Mouse (Mus musculus) hindbrain, embryonic 11.5 days (tissue): ENCODE data around the gene Wtap. TPM values are rescaled to one million over a fixed set of nuclear protein-coding genes. Genes with fewer than 3 reads are reported as not detected.
"Not testable (repeated sequence)": the region's sequence is repeated elsewhere in the genome, so short reads cannot be mapped to it uniquely, and the experiment has no call there.

Experiments
- ATAC-seq: fragments of 200-750 bp; cut with Nextera tagmentation; 2 replicates; pipeline ENCODE4 v1.8.0; 2017; ENCODE audit warnings: mild to moderate bottlenecking, moderate TSS enrichment, moderate library complexity; ENCODE audit not compliant: low FRiP score
- DNase-seq: peaks from one replicate; pipeline ENCODE4 v3.0.0-alpha.2; 2015; ENCODE audit warnings: low spot score
- H3K27ac ChIP-seq: fragments of 300-500 bp; sonication (generic); 2 replicates; pipeline ENCODE4 v1.5.1; 2014; ENCODE audit warnings: mild to moderate bottlenecking, low read depth, low read length
- H3K27me3 ChIP-seq: fragments of 300-500 bp; sonication (generic); 2 replicates; pipeline ENCODE4 v1.6.1; 2014; ENCODE audit warnings: mild to moderate bottlenecking, low read length, moderate library complexity, mixed read lengths; ENCODE audit not compliant: control insufficient read depth, insufficient read depth
- H3K36me3 ChIP-seq: fragments of 300-500 bp; sonication (generic); 2 replicates; pipeline ENCODE4 v1.6.1; 2014; ENCODE audit warnings: mild to moderate bottlenecking, low read length, moderate library complexity, mixed read lengths; ENCODE audit not compliant: control insufficient read depth, insufficient read depth
- H3K4me1 ChIP-seq: fragments of 300-500 bp; sonication (generic); replicated peaks from 2 replicates; pipeline ENCODE4 v1.6.1; 2014; ENCODE audit warnings: low read length, mixed read lengths; ENCODE audit not compliant: control insufficient read depth, insufficient read depth
- H3K4me2 ChIP-seq: fragments of 300-500 bp; sonication (generic); replicated peaks from 2 replicates; pipeline ENCODE4 v1.6.1; 2014; ENCODE audit warnings: mild to moderate bottlenecking, low read depth, low read length
- H3K4me3 ChIP-seq: fragments of 300-500 bp; sonication (generic); 2 replicates; pipeline ENCODE4 v1.5.1; 2014; ENCODE audit warnings: low read depth, low read length
- H3K9ac ChIP-seq: fragments of 300-500 bp; sonication (generic); 2 replicates; pipeline ENCODE4 v1.6.1; 2014; ENCODE audit warnings: low read depth, low read length
- H3K9me3 ChIP-seq: fragments of 300-500 bp; sonication (generic); 2 replicates; pipeline ENCODE4 v1.6.1; 2016; ENCODE audit warnings: low read length; ENCODE audit not compliant: control insufficient read depth
- WGBS: fragments of 180-500 bp; shearing (Covaris S2); extraction: QIAGEN DNeasy Blood & Tissue Kit; methylation state at CpG from one replicate; pipeline ENCODE4 v1.1.7; 2014; 5-methylcytosine and 5-hydroxymethylcytosine counted together
- polyA plus RNA-seq: library from polyadenylated mRNA; unstranded; fragments of >200 nt; fragmentation: Nextera tagmentation; extraction: Ambion mirVana; gene quantifications from 2 replicates; pipeline ENCODE4 v1.2.1, GENCODE M21; 2014

Wtap gene
- polyA plus RNA-seq, 1 experiment from 2014 or later: 133 TPM

DNA sequence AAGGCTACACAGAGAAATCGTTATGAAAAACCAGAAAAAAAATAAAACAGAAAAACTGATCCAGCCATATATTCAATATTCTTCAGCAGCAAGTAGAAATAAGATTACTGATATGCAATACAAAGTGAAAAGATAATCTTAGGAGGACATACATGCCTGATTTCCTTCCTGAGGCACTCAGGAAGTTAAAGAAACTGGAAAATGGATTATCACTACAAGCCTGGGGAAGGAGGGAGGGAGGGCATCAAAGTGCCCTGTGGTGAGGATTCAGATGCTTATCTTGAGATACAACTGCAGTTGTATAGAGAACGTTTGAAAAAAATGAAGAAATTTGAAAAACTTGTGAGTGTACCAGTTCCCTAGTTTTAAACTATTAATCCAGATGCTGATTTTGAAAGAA, 10.0 kb downstream of the Wtap start:
- no peak overlapping the region for H3K4me3 ChIP-seq
- H3K27me3 ChIP-seq: no peaks in the 10 kb centered on the region
- 87% methylated on average over 2 of the region's 2 CpGs for WGBS
- H3K9ac ChIP-seq: no peak overlapping the region
- no peak overlapping the region for H3K27ac ChIP-seq
- no peak overlapping the region for H3K4me2 ChIP-seq
- ATAC-seq: no peak
- DNase-seq: no peak
- no peaks in the 10 kb centered on the region for H3K4me1 ChIP-seq
- peaks cover 7% of the 10 kb centered on the region for H3K36me3 ChIP-seq
- H3K9me3 ChIP-seq: no peaks in the 10 kb centered on the region

DNA sequence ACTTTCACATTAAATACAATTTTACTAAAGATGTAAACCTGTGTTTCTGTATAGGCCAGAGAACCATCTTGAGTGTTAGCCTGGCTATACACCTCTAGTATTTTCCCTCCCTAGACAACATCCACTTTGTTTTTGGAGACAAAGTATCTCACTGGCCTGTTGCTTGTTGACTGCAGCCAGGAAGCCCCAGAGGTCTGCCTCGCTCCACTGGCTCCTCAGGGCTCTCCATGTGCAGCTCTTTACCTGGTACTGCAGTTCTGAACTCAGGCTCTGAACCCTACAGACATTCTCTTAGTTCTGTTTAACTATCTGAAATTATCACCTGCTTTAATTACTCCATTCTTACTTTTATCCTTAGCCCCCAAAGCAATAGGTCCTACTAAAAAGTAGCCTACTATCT, 15.4 kb downstream of the Wtap start:
- H3K27me3 ChIP-seq: no peaks in the 10 kb centered on the region
- peaks cover 7% of the 10 kb centered on the region for H3K36me3 ChIP-seq
- no peaks in the 10 kb centered on the region for H3K9me3 ChIP-seq
- WGBS: 98% methylated on average over 1 of the region's 1 CpGs
- no peak for ATAC-seq
- no peak overlapping the region for H3K4me3 ChIP-seq
- H3K27ac ChIP-seq: no peak overlapping the region
- no peak overlapping the region for H3K4me2 ChIP-seq
- no peaks in the 10 kb centered on the region for H3K4me1 ChIP-seq
- H3K9ac ChIP-seq: no peak overlapping the region
- DNase-seq: no peak

DNA sequence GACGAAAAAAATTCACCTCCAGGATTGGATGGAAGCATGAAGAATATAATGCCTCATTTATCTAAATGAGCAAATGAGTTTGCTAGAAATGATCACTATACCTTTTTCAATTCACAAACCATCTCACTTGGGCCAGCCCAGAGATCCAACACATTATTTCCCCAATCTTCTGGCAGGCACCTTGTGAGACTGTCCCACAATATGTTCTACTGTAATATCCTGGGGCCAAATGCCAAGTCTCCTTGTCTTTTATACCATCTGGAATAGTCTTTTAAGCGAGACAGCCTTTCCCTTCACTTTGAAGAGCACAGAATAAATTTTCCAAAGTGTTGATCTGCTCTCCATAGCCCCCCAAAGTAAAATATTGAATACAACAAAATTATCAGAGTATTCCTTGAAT, 20.1 kb downstream of the Wtap start:
- no peak overlapping the region for H3K4me3 ChIP-seq
- no peak overlapping the region for H3K4me2 ChIP-seq
- no peaks in the 10 kb centered on the region for H3K9me3 ChIP-seq
- 96% methylated on average over 2 of the region's 2 CpGs for WGBS
- H3K27ac ChIP-seq: no peak overlapping the region
- H3K9ac ChIP-seq: no peak overlapping the region
- H3K36me3 ChIP-seq: no peaks in the 10 kb centered on the region
- DNase-seq (no peak), ATAC-seq (no peak)
- H3K4me1 ChIP-seq: no peaks in the 10 kb centered on the region
- H3K27me3 ChIP-seq: no peaks in the 10 kb centered on the region

DNA sequence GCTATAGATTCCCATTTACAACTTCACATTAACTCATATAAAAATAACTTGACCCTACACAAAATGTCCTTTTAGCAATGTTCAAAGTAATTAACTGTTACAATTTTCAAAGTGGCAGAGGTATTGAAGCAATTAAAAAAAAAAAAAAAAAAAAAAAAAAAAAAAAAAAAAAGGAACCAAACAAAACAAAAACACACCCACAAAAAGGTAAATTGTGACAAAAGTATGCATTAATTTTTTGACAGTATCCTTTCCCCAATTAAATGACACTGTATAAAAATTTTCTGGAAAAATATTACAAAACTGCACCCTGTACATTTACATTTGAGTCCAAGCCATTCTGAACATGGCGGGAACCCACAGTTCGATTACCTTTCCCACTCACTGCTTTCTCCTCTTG, 26.8 kb downstream of the Wtap start:
- Histone ChIP-seq H3K4me1 (no peaks in the 10 kb centered on the region), H3K9me3 (no peaks in the 10 kb centered on the region), H3K9ac (no peak overlapping the region), H3K36me3 (no peaks in the 10 kb centered on the region), H3K4me2 (no peak overlapping the region), H3K4me3 (no peak overlapping the region), H3K27me3 (no peaks in the 10 kb centered on the region), H3K27ac (no peak overlapping the region)
- DNase-seq (no peak), ATAC-seq (no peak)
- 91% methylated on average over 2 of the region's 2 CpGs for WGBS

DNA sequence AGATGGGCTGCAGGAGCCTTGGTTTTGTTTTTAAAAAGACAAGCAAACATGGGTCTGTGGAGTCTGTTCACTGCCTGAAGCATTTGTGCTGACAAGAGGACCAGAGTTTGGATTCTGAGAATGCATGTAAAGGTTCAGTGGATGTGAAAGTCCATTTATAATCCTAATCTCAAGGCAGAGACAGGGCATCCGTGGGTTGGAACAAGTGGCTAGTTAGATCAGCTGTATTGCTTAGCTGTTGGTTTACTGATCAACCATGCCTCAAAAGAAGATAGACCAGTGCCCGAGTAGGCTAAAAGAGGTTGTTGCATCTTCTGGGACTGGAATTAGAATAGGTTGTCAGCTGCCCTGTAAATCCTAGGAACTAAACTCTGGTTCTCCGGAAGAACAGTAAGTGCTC, 30.5 kb downstream of the Wtap start:
- DNase-seq: no peak
- H3K27me3 ChIP-seq: no peaks in the 10 kb centered on the region
- no peak overlapping the region for H3K4me3 ChIP-seq
- H3K4me2 ChIP-seq: no peak overlapping the region
- H3K4me1 ChIP-seq: 0 out of 2 replicates have a peak, but pooled peaks cover 3% of the 10 kb centered on the region
- 77% methylated on average over 3 of the region's 3 CpGs for WGBS
- no peak overlapping the region for H3K9ac ChIP-seq
- ATAC-seq: no peak
- H3K9me3 ChIP-seq: no peaks in the 10 kb centered on the region
- H3K36me3 ChIP-seq: no peaks in the 10 kb centered on the region
- H3K27ac ChIP-seq: no peak overlapping the region

DNA sequence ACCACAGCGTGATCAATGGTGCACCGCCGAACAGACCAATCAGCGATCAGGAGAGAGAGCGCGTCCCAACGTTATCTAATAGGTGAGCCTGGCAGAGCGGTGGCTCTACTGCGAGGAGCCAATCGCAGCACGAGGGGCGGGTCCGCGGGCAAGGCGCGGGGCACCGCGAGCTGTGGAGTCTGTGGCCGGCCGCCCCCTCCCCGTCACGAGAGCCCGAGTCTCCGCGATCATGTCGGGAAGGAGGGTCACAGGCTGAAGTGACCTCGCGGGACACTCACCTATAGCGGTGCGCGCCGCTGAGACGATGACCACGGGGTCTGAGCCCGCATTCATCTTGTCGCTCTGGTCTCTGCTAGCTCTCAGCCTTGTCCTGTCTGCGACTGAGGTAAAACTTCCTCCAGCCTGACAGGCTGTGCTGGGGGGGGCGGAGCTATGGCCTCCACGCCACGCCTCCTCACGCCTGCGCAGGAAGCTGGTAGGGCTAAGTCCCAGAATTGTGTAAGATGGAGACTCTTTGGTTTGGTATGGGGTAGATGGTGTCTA, 33.6 kb downstream of the Wtap start, which contains the start of gene Acat2:
Acat2 (minus strand) TSS at position 417 of the 543 bp plus-strand sequence.
- WGBS: under 1% methylated on average over 42 of the region's 42 CpGs
- Histone ChIP-seq H3K4me1 (0 out of 2 replicates have a peak, but pooled peaks cover 3% of the 10 kb centered on the region), H3K9me3 (no peaks in the 10 kb centered on the region), H3K9ac (peak within 1 kb of the TSS; percentile 64), H3K27ac (peak within 1 kb of the TSS; percentile 82), H3K36me3 (0 out of 2 replicates have a peak, but pooled peaks cover 2% of the 10 kb centered on the region), H3K27me3 (no peaks in the 10 kb centered on the region), H3K4me3 (peak within 1 kb of the TSS; percentile 62), H3K4me2 (peak within 1 kb of the TSS; percentile 56)
- DNase-seq: peak; percentile 93
- peak; percentile 99 for ATAC-seq

DNA sequence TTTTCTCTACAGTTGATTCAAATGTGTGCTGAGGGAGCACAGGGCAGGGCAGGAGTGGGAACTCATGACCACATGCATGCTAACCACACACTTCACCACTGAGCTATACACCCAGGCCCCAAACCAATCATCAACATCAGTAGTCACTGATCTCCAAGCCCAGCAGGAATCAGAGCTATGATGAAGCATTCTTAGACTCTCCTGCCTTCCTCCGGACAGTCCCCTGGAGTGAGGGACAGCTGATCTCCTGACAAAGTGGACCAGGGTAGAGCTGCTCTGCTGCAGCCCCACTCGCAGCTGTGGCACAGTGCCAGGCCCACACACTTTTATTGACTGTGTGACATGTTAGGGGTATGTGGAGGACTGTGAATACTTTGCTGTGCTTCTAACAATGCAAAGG, 34.6 kb downstream of the Wtap start:
- H3K4me1 ChIP-seq, DNase-seq, H3K4me2 ChIP-seq, H3K9me3 ChIP-seq, ATAC-seq, H3K9ac ChIP-seq, H3K27ac ChIP-seq, H3K27me3 ChIP-seq, H3K36me3 ChIP-seq: not testable (repeated sequence)
- 0 out of 2 replicates have a peak overlapping the region, but pooled peaks have one; percentile 16 for H3K4me3 ChIP-seq
- WGBS: 13% methylated on average over 1 of the region's 2 CpGs

DNA sequence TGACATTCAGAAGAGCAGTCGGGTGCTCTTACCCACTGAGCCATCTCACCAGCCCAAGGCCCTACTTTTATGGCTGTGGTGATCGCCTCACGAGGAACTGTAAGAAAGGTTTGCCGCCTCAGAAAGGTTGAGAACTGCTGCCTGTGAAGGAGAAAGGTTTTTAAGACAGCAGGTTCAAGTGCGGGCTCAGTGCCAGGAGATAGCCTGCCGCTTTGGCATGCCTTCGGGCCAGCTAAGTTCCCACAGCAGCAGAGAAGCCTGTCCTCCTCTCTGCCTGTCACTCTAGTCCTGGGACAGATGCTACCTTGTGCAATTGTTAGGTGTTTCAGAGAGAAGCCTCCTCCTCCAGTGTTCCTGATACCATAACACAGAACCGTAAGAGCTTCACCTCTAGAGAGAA, 37.3 kb downstream of the Wtap start:
- Histone ChIP-seq H3K9me3 (no peaks in the 10 kb centered on the region), H3K36me3 (0 out of 2 replicates have a peak, but pooled peaks cover 2% of the 10 kb centered on the region), H3K4me2 (no peak overlapping the region), H3K27ac (no peak overlapping the region), H3K27me3 (no peaks in the 10 kb centered on the region), H3K4me1 (0 out of 2 replicates have a peak, but pooled peaks cover 3% of the 10 kb centered on the region), H3K4me3 (no peak overlapping the region), H3K9ac (no peak overlapping the region)
- WGBS: 96% methylated on average over 8 of the region's 8 CpGs
- ATAC-seq (no peak), DNase-seq (no peak)

DNA sequence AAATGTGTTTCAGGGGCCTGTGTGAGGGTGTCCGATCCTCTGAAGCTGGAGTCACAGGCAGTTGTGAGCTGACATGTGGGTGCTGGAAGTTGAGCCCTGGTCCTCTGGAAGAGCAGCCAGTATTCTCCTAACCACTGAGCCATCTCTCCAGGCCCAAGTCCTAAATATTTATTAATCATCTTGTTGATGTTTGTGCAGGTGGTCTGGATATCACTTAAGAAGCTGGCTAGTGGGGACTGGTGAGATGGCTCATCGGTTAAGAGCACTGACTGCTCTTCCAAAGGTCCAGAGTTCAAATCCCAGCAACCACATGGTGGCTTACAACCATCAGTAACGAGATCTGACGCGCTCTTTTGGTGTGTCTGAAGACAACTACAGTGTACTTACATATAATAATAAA, 44.3 kb downstream of the Wtap start:
- H3K27me3 ChIP-seq: no peaks in the 10 kb centered on the region
- H3K36me3 ChIP-seq: peaks cover 19% of the 10 kb centered on the region
- H3K9me3 ChIP-seq: no peaks in the 10 kb centered on the region
- no peak overlapping the region for H3K4me2 ChIP-seq
- H3K27ac ChIP-seq: no peak overlapping the region
- 97% methylated on average over 5 of the region's 5 CpGs for WGBS
- ATAC-seq: no peak
- no peak overlapping the region for H3K4me3 ChIP-seq
- H3K9ac ChIP-seq: no peak overlapping the region
- DNase-seq: no peak
- no peaks in the 10 kb centered on the region for H3K4me1 ChIP-seq
